Mouse (Mus musculus): ENCODE measurements around the gene Kng1. TPM values are rescaled to one million over a fixed set of nuclear protein-coding genes. Genes with fewer than 3 reads are reported as not detected.
A peak's percentile ranks its signal among the peaks of the same experiment; 100 is the strongest.
"Not testable (repeated sequence)": the region's sequence is repeated elsewhere in the genome, so short reads cannot be mapped to it uniquely, and the experiment has no call there.

Gene Kng1
- not detected for total RNA-seq (2021)
- long read RNA-seq, experiment 1, partial matches to known transcripts = 0 of 1 reads
- long read RNA-seq, experiment 1, other reads (novel, unspliced or antisense) = 1 of 1 reads
- long read RNA-seq, experiment 2 = 0 reads

DNA sequence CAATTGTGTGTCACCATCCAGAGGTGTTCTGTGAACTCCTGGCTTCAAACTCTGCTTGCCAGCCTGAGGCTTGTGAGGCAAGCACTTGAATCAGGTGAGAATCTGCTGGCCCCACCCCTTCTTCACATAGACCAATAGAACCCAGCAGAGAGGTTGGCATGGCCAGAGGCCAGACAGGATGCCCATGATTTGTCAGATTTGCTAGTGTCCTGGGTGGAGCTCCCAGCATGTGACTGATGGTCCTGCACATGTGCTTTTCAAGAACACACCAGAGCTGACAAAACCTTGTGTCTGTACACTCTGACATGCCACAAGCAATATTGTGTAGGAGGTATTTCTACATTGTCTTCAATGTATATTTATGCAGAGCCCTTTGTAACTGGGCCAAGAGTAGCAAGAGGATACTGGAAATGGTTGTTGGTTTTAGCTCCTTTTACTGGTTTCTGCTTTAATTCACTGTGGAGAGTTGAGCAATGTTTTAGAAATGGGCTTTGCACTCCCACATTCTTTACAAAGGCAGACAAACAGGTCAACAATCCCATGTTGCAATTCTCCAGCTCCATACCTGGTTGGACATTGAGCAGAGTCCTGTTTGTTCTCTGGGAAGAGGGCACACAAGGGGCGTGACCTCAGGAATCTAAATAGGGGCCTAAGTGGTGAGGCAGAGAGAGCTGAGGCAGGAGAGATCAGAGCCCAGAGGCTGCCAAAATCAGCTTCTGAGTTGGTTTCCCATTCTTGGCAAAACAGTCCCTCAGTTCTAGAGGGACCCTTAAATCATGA lies at the start of gene Kng1:
TSS of gene Kng1 (plus strand) at position 198 of the 780 bp plus-strand sequence.
- intact Hi-C loops (cut with DNase I); DNase-seq (ENCODE audit: low spot score in 2 of 2): not testable (repeated sequence)

DNA sequence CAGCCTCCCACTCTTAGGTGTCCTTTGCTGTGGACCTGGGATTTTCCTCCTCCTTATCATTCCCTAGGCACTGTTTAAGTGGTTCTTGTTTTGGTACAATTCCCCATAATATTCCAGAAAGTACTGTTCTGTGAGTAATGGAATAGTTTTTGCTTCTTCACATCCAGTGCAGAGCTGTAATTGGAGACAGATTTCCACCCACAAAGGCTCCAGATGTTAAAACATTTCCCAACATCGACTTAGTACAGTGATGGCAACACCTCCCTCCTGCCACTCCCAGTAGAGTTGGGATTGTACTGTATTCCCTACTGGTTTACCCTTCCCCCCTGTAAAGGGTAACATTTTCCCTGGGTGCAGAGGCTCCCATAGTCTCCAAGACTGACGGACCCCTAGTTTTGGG lies 43.9 kb upstream of the Kng1 start:
- intact Hi-C loops (cut with DNase I); DNase-seq (ENCODE audit: low spot score in 2 of 2): not testable (repeated sequence)

DNA sequence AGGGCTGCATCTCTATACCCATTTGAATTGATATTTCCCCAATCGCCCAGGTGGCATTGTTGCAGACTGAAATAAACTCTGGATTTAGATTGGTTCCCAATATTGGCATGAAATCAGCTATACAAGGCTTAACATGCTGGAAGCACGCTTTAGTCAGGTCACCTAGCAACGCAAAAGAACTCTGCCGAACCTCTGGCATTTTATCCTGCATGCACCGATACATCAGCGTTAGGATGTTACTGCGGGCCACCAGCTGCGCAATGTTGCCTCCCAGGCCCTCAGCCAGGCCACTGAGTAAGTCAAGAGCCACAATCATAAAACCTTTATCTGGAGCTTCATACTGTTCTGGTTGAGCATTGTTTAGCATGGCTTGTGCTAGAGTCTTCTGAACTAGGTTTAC lies 43.0 kb upstream of the Kng1 start:
- peak in 1 of 2 experiments; percentile 17 for DNase-seq (ENCODE audit: low spot score in 2 of 2)
- intact Hi-C loops (cut with DNase I) = not testable (repeated sequence)

DNA sequence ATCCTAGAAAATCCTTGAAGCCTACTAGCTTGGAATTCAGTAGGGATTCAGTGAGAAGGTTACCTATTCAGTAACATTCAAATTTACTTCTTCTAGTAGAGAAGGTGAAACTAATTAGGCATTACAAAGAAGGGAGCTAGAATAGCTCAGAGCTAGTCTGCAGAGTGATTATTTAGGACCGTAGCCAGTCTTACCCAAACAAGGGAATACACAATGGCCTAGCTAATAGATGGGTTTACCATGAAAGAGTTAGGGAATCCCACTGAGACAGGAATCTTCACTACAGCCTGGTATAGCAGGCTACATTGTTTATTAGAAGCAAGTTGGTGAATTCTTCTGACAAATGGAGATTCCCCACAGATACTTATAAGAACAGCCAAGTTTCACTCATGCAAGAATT lies 37.1 kb upstream of the Kng1 start:
- DNase-seq (ENCODE audit: low spot score in 2 of 2); intact Hi-C loops (cut with DNase I): not testable (repeated sequence)

DNA sequence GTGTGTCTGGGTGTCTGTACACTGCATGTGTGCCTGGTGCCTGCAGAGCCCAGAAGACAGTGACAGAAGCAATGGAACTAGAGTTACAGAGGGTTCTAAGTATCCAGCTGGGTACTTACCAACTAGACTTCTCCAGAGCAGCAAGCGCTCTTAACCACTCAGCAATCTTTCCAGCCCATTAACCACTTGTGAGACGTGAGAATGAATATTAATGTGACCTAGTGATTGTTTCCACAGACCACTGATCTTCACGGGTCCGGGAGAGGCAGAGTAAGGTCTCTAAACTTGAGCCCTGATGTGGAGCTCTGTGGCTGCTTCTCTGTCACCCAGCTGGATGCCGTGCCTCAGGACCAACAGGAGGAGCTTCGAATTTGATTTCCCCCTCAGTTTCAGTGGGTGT lies 32.6 kb upstream of the Kng1 start:
- no peak for DNase-seq (ENCODE audit: low spot score in 2 of 2)
- intact Hi-C loops (cut with DNase I) = no loop called here

DNA sequence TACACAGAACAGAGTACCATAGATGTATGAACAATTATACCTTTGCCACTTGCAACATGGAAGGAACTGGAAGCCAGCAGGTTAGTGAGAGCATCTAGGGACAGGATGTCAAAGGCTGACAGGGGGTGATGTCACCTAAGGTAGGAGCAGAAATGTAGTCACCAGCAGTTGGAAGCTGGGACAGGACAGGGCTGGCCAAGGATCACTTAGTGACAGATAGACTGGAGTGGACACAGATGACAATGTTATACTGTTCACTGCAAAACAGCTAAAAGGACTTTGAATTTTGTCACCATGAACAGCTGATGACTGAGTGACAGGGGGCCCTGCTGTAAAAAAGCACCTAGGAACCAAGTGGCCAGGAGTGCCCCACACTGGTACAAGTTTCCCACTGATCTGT lies 31.1 kb upstream of the Kng1 start:
- intact Hi-C loops (cut with DNase I) = no loop called here

DNA sequence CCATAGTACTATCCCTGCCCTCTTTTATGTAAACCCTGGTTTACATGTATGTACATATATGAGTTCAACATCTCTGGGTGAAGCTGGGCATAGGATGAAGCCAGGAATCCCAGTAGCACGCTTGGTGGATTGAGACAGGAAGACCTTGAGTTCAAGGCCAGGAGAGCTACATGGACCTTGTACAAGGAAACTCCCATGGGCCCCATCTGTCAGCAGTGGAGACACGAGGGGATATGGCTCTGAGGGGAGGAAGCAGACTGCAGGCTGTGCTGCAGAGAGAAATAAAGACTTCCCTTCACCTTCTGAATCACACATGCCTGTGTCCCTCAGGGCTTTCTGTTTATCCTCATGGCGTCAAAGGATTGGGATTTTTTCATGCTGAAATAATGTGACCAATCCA lies 30.3 kb upstream of the Kng1 start:
- intact Hi-C loops (cut with DNase I); DNase-seq (ENCODE audit: low spot score in 2 of 2): not testable (repeated sequence)

More for the DNA sequence above, 31.1 kb upstream of the Kng1 start:
- no peak for DNase-seq (ENCODE audit: low spot score in 2 of 2)

DNA sequence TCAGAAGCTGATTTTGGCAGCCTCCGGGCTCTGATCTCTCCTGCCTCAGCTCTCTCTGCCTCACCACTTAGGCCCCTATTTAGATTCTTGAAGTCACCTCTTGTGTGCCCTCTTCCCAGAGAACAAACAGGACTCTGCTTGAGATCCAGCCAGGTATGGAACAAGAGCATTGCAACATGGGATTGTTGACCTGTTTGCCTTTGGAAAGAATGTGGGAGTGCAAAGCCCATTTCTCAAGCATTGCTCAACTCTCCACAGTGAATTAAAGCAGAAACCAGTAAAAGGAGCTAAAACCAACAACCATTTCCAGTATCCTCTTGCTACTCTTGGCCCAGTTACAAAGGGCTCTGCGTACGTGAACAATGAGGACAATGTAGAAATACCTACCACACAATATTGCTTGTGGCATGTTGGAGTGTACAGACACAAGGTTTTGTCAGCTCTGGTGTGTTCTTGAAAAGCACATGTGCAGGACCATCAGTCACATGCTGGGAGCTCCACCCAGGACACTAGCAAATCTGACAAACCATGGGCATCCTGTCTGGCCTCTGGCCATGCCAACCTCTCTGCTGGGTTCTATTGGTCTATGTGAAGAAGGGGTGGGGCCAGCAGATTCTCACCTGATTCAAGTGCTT lies 28.6 kb upstream of the Kng1 start, which contains the start of gene Kng2:
TSS of gene Kng2 (minus strand) at position 517 of the 635 bp plus-strand sequence.
- intact Hi-C loops (cut with DNase I) = not testable (repeated sequence)

DNA sequence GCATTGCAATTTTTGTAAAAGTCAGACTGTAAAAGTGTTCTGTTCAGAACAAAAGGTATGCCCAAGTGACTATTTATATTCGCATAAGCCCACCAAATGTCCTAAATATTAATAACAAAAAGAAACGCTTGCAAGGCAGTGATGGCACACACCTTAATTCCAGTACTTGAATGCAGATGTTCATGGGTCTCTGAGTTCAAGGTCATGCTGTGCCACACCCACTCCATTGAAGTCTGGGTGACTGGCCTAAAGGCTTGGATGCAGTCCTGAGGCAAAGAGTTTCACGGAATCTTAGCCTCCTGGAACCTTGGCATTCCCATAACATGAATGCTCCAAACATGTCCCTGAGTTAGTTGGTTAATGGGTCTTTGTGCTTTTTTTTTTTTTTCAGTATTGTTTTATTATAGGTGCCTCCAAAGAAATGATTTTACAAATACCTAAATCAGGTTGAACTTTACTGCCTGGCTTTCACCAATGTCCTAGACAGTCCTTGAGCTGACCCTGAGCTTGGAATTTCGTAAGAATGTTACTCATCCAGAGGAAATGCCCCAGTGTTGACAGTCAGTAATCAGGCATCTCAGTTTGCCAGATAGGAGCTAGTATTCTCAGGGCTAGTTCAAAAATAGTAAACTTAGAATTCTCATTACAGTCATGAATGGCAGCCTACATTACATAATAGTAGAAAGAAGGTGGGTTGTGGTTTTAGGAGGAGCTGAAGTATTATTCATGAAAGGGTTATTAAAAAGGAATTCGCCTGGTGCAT lies 26.8 kb upstream of the Kng1 start:
- no peak for DNase-seq (ENCODE audit: low spot score in 2 of 2)
- intact Hi-C loops (cut with DNase I) = no loop called here

More for the DNA sequence above, 28.6 kb upstream of the Kng1 start, which contains the start of gene Kng2:
- not testable (repeated sequence) for DNase-seq (ENCODE audit: low spot score in 2 of 2)

DNA sequence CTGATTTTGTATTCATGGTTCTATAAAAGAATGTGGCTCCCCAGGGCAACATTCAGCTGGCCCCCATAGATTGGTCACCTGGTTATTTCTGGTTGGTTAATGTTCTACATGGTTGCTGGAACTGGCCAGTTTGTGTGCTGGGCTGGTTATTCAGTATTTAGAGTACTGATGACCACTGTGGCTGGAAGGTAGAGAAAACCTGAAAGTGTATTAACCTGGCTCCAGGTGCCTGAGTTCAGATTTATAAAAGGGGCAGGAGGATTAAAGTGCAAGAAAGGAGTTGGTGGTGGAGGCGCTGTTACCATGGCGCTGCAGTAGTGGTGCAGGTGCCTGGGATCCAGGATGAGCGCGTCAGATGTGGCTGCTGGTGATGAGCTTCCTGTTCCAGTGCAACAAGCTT lies 24.0 kb upstream of the Kng1 start:
- no peak for DNase-seq (ENCODE audit: low spot score in 2 of 2)
- intact Hi-C loops (cut with DNase I) = no loop called here

DNA sequence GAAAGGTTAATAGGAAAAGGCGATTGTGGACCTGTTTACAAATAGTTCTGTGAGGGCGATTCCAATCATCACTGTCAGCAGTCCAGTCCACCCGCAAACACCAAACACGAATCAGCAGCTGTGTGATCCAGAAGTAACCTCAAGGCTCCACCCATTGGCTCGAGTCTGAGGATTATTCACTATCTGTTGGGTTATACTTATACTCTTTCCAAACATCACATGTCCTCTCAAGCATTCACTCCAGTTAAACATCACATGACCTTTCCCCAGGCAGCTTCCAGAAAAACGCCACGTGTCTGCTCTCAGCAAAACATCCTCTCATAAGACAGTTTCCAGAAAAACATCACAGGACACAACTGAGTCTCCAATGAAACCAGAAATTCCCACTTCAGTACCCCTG lies 19.9 kb upstream of the Kng1 start:
- intact Hi-C loops (cut with DNase I) = no loop called here

DNA sequence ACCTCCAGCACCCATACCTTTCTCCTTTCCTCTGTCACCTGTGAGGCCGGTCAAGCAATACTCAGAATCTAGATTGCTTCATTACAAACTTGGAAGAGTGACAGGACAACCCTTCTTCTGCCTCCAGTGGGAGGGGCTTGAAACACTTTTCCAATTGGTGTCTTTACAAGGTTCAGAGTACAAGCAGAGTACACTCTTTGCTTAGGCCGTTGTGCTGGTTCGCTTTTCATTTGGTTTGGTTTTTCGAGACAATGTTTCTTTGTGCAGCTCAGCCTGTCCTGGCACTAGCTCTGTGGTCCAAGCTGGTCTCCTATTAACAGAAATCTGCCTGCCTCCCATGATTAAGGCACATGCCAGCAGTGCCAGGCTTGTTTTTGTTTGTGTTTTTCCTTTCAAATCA lies 18.4 kb upstream of the Kng1 start:
- no peak for DNase-seq (ENCODE audit: low spot score in 2 of 2)
- intact Hi-C loops (cut with DNase I) = no loop called here

More for the DNA sequence above, 19.9 kb upstream of the Kng1 start:
- DNase-seq (ENCODE audit: low spot score in 2 of 2) = no peak

DNA sequence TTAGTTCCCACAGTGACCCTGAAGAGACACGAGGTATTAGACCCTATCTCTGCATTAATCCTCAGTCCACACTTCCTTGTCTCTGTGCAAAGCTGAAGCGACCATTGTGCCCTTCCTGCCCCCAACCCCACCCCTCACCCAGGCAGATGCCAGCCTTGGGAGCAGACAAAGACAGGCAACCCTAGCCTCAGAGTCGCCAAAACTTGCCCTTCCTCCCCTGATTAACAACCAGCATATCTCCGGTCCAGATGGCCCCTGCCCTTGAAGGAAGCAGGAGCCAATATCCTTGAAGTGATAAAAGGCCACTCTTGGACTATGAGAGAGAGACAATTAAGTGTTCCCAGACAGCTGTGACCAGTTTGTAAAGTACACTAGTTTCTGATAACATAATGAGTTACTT lies 16.8 kb upstream of the Kng1 start:
- no peak for DNase-seq (ENCODE audit: low spot score in 2 of 2)
- intact Hi-C loops (cut with DNase I) = no loop called here

DNA sequence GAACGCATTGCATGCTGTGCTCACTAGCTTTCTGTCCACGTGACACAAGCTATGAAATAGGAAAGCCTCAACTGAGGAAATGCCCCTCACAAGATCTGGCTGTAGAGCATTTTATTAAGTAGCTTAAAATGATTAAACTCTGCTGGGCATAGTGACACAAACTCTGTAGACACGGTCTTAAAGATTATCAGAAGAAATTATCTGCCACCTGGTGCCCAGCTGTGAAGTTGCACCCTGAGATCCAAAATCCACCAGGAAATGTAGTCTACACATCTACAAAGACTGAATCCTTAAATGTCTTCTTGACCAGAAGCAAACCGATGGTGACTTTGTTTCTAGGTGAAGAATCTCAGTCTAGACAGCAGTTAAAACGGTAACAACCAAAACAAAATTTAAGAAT lies 11.3 kb upstream of the Kng1 start:
- intact Hi-C loops (cut with DNase I) = loop anchor here (1.0 kb wide), 1 partner anchor 170 kb away; no protein-coding TSS in a partner anchor
- DNase-seq (ENCODE audit: low spot score in 2 of 2) = peak; percentile 25 to 52

DNA sequence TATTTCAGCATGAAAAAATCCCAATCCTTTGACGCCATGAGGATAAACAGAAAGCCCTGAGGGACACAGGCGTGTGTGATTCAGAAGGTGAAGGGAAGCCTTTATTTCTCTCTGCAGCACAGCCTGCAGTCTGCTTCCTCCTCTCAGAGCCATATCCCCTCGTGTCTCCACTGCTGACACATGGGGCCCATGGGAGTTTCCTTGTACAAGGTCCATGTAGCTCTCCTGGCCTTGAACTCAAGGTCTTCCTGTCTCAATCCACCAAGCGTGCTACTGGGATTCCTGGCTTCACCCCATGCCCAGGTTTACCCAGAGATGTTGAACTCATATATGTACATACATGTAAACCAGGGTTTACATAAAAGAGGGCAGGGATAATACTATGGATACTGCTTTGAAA lies 2.0 kb downstream of the Kng1 start:
- DNase-seq (ENCODE audit: low spot score in 2 of 2); intact Hi-C loops (cut with DNase I): not testable (repeated sequence)

DNA sequence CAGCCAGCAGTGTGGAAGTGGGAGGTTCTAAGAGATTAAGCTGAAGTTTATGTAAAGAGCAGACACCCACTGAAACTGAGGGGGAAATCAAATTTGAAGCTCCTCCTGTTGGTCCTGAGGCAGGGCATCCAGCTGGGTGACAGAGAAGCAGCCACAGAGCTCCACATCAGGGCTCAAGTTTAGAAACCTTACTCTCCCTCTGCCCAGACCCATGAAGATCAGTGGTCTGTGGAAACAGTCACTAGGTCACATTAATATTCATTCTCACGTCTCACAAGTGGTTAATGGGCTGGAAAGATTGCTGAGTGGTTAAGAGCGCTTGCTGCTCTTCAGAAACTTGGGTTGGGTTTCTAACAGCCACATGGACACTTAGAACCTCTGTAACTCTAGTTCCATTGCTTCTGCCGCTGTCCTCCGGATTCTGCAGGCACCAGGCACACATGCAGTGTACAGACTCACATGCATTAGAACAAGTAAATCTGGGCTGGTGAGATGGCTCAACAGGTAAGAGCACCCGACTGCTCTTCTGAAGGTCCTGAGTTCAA lies 3.2 kb downstream of the Kng1 start:
- DNase-seq (ENCODE audit: low spot score in 2 of 2); intact Hi-C loops (cut with DNase I): not testable (repeated sequence)

DNA sequence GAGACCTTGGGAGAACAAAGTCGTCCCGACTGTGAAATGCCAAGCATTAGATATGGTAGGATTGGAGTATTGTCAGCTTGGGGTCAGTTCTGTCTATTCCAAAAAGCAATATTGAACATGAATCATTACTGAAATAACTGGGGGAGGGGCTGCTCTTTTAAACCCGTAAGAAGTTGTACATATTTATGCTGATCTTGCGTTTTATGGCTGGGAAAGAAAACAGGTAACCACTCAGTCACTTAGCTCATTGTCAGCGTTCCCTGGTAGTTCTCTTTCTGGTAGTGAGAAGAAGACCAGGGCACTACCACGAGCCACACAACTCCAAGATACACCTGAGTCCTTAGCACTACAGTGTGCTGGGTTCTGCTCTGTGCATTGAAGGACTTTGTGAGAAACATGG lies 19.9 kb downstream of the Kng1 start:
- intact Hi-C loops (cut with DNase I); DNase-seq (ENCODE audit: low spot score in 2 of 2): not testable (repeated sequence)

DNA sequence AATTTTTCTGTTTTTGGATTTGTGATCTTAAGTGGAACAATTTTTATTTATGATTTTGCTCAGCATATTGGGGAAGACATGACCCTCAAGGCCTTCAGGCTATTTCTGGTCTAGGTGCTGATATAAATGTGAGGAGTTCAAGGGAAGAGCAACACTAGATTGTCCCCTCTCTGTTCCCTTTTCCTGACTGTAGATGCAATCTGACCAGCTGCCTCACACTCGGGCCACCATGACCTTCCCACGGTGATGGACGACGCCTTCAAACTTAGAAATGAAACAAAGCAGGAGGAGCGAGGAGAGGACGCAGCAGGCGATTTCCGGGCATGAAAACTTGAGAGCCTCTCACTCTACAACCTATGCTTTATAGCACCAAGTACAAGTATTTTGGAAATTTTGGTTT lies 29.5 kb downstream of the Kng1 start:
- not testable (repeated sequence) for DNase-seq (ENCODE audit: low spot score in 2 of 2)
- intact Hi-C loops (cut with DNase I) = loop anchor here (5.0 kb wide), 1 partner anchor 45 kb away; no protein-coding TSS in a partner anchor

DNA sequence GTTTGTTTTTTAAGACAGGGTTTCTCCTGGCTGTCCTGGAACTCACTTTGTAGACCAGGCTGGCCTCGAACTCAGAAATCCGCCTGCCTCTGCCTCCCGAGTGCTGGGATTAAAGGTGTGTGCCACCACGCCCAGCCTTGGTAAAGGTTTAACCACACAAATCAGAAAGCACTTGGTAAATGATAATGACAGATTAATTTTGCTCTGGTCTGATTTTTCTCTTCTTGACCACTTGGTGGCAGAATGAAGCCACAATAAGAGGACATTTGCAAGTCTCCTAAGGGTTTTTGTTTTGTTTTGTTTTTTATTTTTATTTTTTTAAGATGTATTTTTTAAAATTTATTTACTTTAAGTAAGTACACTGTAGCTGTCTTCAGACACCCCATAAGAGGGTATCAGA lies 30.0 kb downstream of the Kng1 start:
- intact Hi-C loops (cut with DNase I) = loop anchor here (5.0 kb wide), 1 partner anchor 45 kb away; no protein-coding TSS in a partner anchor
- DNase-seq (ENCODE audit: low spot score in 2 of 2) = not testable (repeated sequence)
